Mouse (Mus musculus): Measurements from ENCODE around the gene Rcbtb2. TPM values are rescaled to one million over a fixed set of nuclear protein-coding genes. Genes with fewer than 3 reads are reported as not detected.
A peak's percentile ranks its signal among the peaks of the same experiment; 100 is the strongest.

Gene Rcbtb2
- total and polyA plus RNA-seq, 3 experiments, result 34.1 to 49.0 (median 36.9) TPM

- TF ChIP-seq TBP (conservative IDR thresholded peaks at IDR 0.05; ENCODE audit: low read depth, low read length), result no peak
- no peak for TF ChIP-seq MAZ (IDR thresholded peaks at IDR 0.05; ENCODE audit: low read depth, low read length)
- TF ChIP-seq PAX5 (IDR thresholded peaks at IDR 0.05; ENCODE audit: low read length), result no peak
- no peak for TF ChIP-seq CHD2 (IDR thresholded peaks at IDR 0.05; ENCODE audit: low read length)
- TF ChIP-seq ZKSCAN1 (IDR thresholded peaks at IDR 0.05; ENCODE audit: borderline replicate concordance, low read depth, low read length), result no peak
- no peak for TF ChIP-seq POLR2A (IDR thresholded peaks at IDR 0.05; ENCODE audit: low read depth, low read length)
- TF ChIP-seq ZNF384 (IDR thresholded peaks at IDR 0.05; ENCODE audit: low read depth, low read length), result no peak
- TF ChIP-seq CTCF (conservative IDR thresholded peaks at IDR 0.05 in 1 of 2, IDR thresholded peaks at IDR 0.05 in 1 of 2; ENCODE audit: low read depth in 2 of 2, low read length in 2 of 2), result no peak
- Histone ChIP-seq H3K9ac (ENCODE audit: insufficient read depth, low read depth) (no peak overlapping the region), H3K27ac (ENCODE audit: insufficient read depth, low read depth) (no peak overlapping the region), H3K4me3 (replicated peaks in 1 of 3; ENCODE audit: low read depth in 2 of 3, low read length in 2 of 3, poor library complexity in 1 of 3) (peak overlapping the region in 2 of 3 experiments; percentile 59 to 93), H3K4me2 (ENCODE audit: insufficient read depth, low read depth, poor library complexity, severe bottlenecking) (no peak overlapping the region), H3K27me3 (replicated peaks) (no peaks in the 10 kb centered on the region), H3K9me3 (replicated peaks; ENCODE audit: low read length) (peaks cover 2% of the 10 kb centered on the region), H3K36me3 (replicated peaks in 1 of 2; ENCODE audit: control insufficient read depth in 1 of 2, insufficient read depth in 1 of 2, low read length in 1 of 2) (peaks cover 0 to 12% of the 10 kb centered on the region in 2 experiments), H3K4me1 (ENCODE audit: control insufficient read depth in 1 of 2, insufficient read depth in 2 of 2) (peaks cover 4 to 23% of the 10 kb centered on the region in 2 experiments; a peak in 3 of 4 replicates), H3K79me2 (replicated peaks; ENCODE audit: control insufficient read depth, extremely low read depth, insufficient read depth, poor library complexity, severe bottlenecking) (peaks cover 3% of the 10 kb centered on the region)
- in situ Hi-C loops (cut with MboI; ENCODE audit: low pct_ligation_motif_present, low pct_unique_long_range_greater_than_20kb, low sequenced_read_pairs), result loop anchor here (10.0 kb wide), 2 partner anchors 65 to 105 kb away; no protein-coding TSS in a partner anchor
- DNase-seq (ENCODE audit: extremely low read depth), result no peak
- dilution Hi-C loops (cut with MboI; ENCODE audit: extremely low pct_ligation_motif_present, extremely low pct_unique_long_range_greater_than_20kb, low sequenced_read_pairs), result no loop called here
Measured at GRCm38 (mm10) chr14:73239857-73240256, 117.0 kb downstream of the Rcbtb2 start.

GRCm38 (mm10) chr14:73244061-73244597 lies 121.3 kb downstream of the Rcbtb2 start:
- H3K4me3 ChIP-seq (replicated peaks in 1 of 3; ENCODE audit: low read depth in 2 of 3, low read length in 2 of 3, poor library complexity in 1 of 3), result no peak overlapping the region
- H3K27me3 ChIP-seq (replicated peaks), result no peaks in the 10 kb centered on the region
- in situ Hi-C loops (cut with MboI; ENCODE audit: low pct_ligation_motif_present, low pct_unique_long_range_greater_than_20kb, low sequenced_read_pairs) (no loop called here), dilution Hi-C loops (cut with MboI; ENCODE audit: extremely low pct_ligation_motif_present, extremely low pct_unique_long_range_greater_than_20kb, low sequenced_read_pairs) (no loop called here)
- no peak for DNase-seq (ENCODE audit: extremely low read depth)
- peaks cover 4 to 12% of the 10 kb centered on the region in 2 experiments; a peak in 3 of 4 replicates for H3K4me1 ChIP-seq (ENCODE audit: control insufficient read depth in 1 of 2, insufficient read depth in 2 of 2)
- TF ChIP-seq POLR2AphosphoS2 (IDR thresholded peaks at IDR 0.05; ENCODE audit: low read depth, low read length) (no peak), E2F4 (IDR thresholded peaks at IDR 0.05; ENCODE audit: insufficient replicate concordance, low read depth, low read length) (no peak), MXI1 (IDR thresholded peaks at IDR 0.05; ENCODE audit: low read depth, low read length) (0 out of 2 replicates have a peak, but pooled peaks have one; percentile 23)
- no peaks in the 10 kb centered on the region for H3K9me3 ChIP-seq (replicated peaks; ENCODE audit: low read length)
- H3K9ac ChIP-seq (ENCODE audit: insufficient read depth, low read depth), result no peak overlapping the region
- no peak overlapping the region for H3K27ac ChIP-seq (ENCODE audit: insufficient read depth, low read depth)
- H3K4me2 ChIP-seq (ENCODE audit: insufficient read depth, low read depth, poor library complexity, severe bottlenecking), result no peak overlapping the region
- H3K36me3 ChIP-seq (replicated peaks in 1 of 2; ENCODE audit: control insufficient read depth in 1 of 2, insufficient read depth in 1 of 2, low read length in 1 of 2), result peaks cover 0 to 11% of the 10 kb centered on the region in 2 experiments
- peaks cover 3% of the 10 kb centered on the region for H3K79me2 ChIP-seq (replicated peaks; ENCODE audit: control insufficient read depth, extremely low read depth, insufficient read depth, poor library complexity, severe bottlenecking)

GRCm38 (mm10) chr14:73250056-73250455 lies 127.2 kb downstream of the Rcbtb2 start:
- Histone ChIP-seq H3K9me3 (replicated peaks; ENCODE audit: low read length) (no peaks in the 10 kb centered on the region), H3K79me2 (replicated peaks; ENCODE audit: control insufficient read depth, extremely low read depth, insufficient read depth, poor library complexity, severe bottlenecking) (no peaks in the 10 kb centered on the region), H3K27me3 (replicated peaks) (no peaks in the 10 kb centered on the region), H3K4me1 (ENCODE audit: control insufficient read depth in 1 of 2, insufficient read depth in 2 of 2) (peaks cover 0 to 2% of the 10 kb centered on the region in 2 experiments; a peak in 1 of 4 replicates), H3K4me3 (replicated peaks in 1 of 3; ENCODE audit: low read depth in 2 of 3, low read length in 2 of 3, poor library complexity in 1 of 3) (no peak overlapping the region), H3K9ac (ENCODE audit: insufficient read depth, low read depth) (no peak overlapping the region), H3K4me2 (ENCODE audit: insufficient read depth, low read depth, poor library complexity, severe bottlenecking) (no peak overlapping the region), H3K27ac (ENCODE audit: insufficient read depth, low read depth) (no peak overlapping the region), H3K36me3 (replicated peaks in 1 of 2; ENCODE audit: control insufficient read depth in 1 of 2, insufficient read depth in 1 of 2, low read length in 1 of 2) (peaks cover 3 to 7% of the 10 kb centered on the region in 2 experiments)
- no peak for DNase-seq (ENCODE audit: extremely low read depth)
- in situ Hi-C loops (cut with MboI; ENCODE audit: low pct_ligation_motif_present, low pct_unique_long_range_greater_than_20kb, low sequenced_read_pairs), result no loop called here
- no peak for TF ChIP-seq TCF12 (IDR thresholded peaks at IDR 0.05; ENCODE audit: low read depth, low read length)
- TF ChIP-seq E2F4 (IDR thresholded peaks at IDR 0.05; ENCODE audit: insufficient replicate concordance, low read depth, low read length), result no peak
- TF ChIP-seq CHD2 (IDR thresholded peaks at IDR 0.05; ENCODE audit: low read length), result no peak
- TF ChIP-seq UBTF (IDR thresholded peaks at IDR 0.05; ENCODE audit: low read depth, low read length), result no peak
- no peak for TF ChIP-seq MAX (IDR thresholded peaks at IDR 0.05; ENCODE audit: low read length)
- no peak for TF ChIP-seq ZNF384 (IDR thresholded peaks at IDR 0.05; ENCODE audit: low read depth, low read length)
- no peak for TF ChIP-seq NRF1 (IDR thresholded peaks at IDR 0.05; ENCODE audit: low read depth, low read length)
- dilution Hi-C loops (cut with MboI; ENCODE audit: extremely low pct_ligation_motif_present, extremely low pct_unique_long_range_greater_than_20kb, low sequenced_read_pairs), result no loop called here

Measured in CH12.LX (cell line).